Mouse (Mus musculus) cortical plate, adult 2 months (tissue): Measurements from ENCODE around the gene Cited2. TPM values are rescaled to one million over a fixed set of nuclear protein-coding genes. Genes with fewer than 3 reads are reported as not detected.

ENCODE experiments used
- H3K27ac ChIP-seq: fragments of 200-500 bp; 2 replicates; pipeline ENCODE4 v1.5.1; 2012; ENCODE audit warnings: low read length, control low read depth, inconsistent platforms; ENCODE audit not compliant: insufficient read depth
- H3K4me1 ChIP-seq: fragments of 200-500 bp; 2 replicates; pipeline ENCODE4 v1.6.1; 2011; ENCODE audit warnings: low read length; ENCODE audit not compliant: control insufficient read depth, insufficient read depth
- H3K4me3 ChIP-seq: fragments of 200-500 bp; 2 replicates; pipeline ENCODE4 v1.5.1; 2011; ENCODE audit warnings: mild to moderate bottlenecking, low read length, control low read depth; ENCODE audit not compliant: insufficient read depth
- CTCF ChIP-seq: fragments of 200-500 bp; IDR thresholded peaks from 2 replicates; pipeline ENCODE4 v1.5.1; 2011; ENCODE audit warnings: mild to moderate bottlenecking, control low read depth, low read length; ENCODE audit not compliant: insufficient read depth; ENCODE audit errors: extremely low read depth
- POLR2A ChIP-seq: fragments of 200-500 bp; IDR thresholded peaks from 2 replicates; pipeline ENCODE4 v1.6.1; 2011; ENCODE audit warnings: mild to moderate bottlenecking, low read length, control low read depth; ENCODE audit not compliant: insufficient read depth; ENCODE audit errors: extremely low read depth
- polyA plus RNA-seq: library from polyadenylated mRNA; depleted of rRNA; stranded (reverse); fragments of >200 nt; gene quantifications from 2 replicates; pipeline ENCODE4 v1.2.3, GENCODE M21; 2012

The Cited2 gene
- polyA plus RNA-seq, 1 experiment = 41.9 TPM

DNA sequence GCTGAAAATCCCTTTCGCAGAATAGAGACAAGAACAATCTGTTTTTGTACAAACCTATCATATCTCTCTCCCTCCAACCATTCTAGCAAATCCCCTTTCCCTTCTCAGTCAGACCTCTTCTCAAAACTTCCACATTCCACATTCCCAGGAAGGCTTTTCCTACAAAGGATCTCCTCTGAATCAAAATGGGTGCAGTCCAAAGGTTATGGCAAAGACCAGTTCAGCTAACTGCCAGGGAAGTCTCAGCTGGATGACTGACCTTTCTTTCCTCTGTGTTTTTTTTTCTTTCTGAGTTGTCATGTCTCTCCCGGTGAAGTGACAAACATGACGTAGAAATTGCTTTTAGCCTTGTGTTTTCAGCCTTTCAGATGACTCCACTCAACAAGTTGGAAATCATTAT is 27.2 kb upstream of the Cited2 start:
- H3K27ac ChIP-seq = no peak overlapping the region
- TF ChIP-seq CTCF = no peak
- no peak for TF ChIP-seq POLR2A
- H3K4me3 ChIP-seq = no peak overlapping the region
- no peaks in the 10 kb centered on the region for H3K4me1 ChIP-seq

DNA sequence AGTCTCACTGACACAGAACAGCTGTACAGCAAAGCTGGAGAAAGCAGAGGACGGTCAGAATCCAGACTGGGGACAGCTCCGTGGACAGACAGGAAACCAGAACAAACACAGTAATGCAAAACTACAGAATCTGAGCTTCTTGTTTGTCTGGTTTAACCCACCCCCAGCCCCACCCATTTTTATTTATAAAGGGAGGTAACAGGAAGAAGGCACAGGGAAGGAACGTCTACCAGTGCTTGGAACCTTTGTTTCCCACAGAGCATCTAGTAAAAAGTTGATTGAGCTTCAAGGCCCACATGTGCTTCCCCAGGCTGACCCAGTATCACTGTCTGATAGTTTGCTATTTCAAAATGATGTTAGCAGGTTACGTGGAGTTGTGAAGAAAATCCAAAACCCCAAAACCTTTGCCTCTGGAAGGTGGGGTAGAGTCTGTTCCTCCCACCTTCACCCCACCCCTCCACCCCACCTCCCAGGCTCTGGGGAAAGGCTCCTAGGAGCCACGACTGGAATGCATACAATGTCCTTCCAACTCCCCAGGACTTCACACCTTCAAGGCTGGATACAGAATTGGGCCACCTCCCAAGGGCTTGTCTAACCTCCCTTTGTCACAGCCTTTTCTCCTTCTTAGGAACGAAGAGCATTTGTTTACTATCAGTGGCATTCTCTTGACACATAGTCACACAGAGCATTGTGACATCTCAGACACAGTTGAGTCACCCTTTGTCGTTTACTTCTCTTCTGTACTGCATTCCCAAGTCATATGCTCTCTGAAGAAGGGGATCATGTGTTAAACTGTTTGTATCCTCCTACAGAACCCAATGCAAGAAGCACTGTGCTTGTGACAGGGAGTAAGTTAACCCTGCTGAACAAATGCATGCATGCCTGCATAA is 25.4 kb upstream of the Cited2 start:
- Histone ChIP-seq H3K27ac (no peak overlapping the region), H3K4me1 (no peaks in the 10 kb centered on the region), H3K4me3 (no peak overlapping the region)
- TF ChIP-seq POLR2A = no peak
- no peak for TF ChIP-seq CTCF

DNA sequence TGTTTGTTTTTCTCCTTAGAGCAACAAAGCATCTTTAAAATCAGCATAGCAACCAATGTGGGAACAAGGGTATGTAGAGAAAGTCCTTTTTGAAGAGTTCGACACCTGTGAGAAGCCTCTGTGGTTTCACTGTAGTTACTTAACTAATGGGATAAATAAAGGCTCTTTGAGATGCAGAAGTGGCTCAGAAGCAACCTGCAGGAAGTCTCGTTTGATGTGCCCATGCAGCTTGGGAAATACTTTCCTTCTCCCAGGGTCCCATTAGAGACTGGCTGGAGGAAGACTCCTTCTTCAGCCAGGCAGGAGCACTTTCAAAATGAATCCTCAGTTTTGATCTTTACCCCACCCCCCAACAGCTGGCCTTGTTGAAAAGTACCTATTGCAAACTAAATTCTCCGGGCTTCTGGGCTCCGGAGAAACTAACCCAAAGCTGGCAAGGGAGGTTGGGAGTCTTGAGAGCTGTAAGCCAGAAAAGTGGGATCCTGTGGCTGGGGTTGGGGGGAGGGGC is 17.5 kb upstream of the Cited2 start:
- H3K4me1 ChIP-seq = no peaks in the 10 kb centered on the region
- H3K4me3 ChIP-seq = no peak overlapping the region
- TF ChIP-seq POLR2A (no peak), CTCF (no peak)
- H3K27ac ChIP-seq = no peak overlapping the region

DNA sequence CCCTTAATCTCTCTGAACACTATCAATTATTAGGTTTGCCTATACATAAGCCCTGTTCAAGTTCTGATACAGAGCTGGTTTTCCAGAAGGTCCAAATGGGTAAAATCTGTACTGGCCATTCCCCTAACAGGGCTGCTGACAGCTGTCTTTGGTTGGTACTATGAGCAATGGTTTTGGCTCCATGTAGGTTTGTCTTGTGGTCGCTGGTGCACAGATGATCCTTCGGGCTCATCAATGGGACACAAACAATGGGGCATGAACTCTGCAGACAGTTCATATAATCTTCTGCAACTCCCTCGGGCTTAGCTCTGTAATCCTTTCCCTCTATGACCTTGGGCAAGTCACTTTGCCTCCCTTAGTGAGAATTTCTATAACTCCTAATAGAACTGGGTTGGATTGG is 12.3 kb upstream of the Cited2 start:
- Histone ChIP-seq H3K4me1 (no peaks in the 10 kb centered on the region), H3K4me3 (no peak overlapping the region), H3K27ac (no peak overlapping the region)
- TF ChIP-seq CTCF = no peak
- TF ChIP-seq POLR2A = no peak

DNA sequence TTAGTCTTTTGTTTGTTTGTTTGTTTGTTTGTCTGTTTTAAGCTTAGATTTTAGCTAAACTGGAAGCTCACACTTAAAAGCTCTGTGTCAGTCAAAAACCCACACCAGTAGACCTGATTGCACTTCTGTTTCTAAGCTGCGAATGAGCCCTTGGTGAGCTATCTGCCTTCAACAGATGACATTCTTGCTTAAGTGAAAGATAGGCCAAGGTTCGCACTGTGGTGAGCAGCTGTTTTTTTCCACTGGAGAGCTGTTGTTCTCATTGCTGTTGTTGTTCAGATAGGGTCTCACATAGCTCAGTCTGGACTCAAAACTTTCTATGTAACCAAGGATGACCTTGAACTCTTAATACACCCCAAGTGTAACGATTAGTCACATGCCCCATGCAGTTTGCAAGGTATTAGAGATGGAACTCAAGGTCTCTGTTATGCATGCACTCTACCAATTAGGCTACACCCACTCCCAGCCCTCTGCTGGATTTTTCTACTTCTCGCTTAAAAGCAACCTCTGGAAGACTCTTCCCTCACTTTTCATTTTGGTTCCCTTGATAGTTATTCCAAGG is 3.9 kb upstream of the Cited2 start:
- Histone ChIP-seq H3K4me3 (no peak overlapping the region), H3K27ac (no peak overlapping the region), H3K4me1 (no peaks in the 10 kb centered on the region)
- TF ChIP-seq CTCF (no peak), POLR2A (no peak)

DNA sequence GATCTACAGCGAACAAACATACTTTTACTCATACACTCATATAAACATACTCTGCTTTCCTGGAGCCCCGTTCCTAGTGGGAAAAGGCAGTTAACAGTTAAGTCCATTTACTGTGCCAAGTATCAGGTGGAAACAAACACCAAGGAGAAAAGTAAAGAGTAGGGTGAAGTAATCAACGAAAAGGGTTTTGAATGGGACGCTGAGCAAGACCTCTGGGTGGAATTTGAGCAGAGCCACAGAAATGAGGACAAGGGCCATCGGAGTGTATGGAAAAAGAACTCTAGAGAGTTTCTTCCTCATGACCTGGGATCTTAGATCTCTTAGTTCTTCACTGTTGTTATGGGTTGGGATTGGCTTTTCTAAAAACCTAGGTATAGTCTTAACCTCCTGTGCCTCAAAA is 3.4 kb upstream of the Cited2 start:
- Histone ChIP-seq H3K27ac (no peak overlapping the region), H3K4me1 (no peaks in the 10 kb centered on the region), H3K4me3 (no peak overlapping the region)
- TF ChIP-seq POLR2A (no peak), CTCF (no peak)

DNA sequence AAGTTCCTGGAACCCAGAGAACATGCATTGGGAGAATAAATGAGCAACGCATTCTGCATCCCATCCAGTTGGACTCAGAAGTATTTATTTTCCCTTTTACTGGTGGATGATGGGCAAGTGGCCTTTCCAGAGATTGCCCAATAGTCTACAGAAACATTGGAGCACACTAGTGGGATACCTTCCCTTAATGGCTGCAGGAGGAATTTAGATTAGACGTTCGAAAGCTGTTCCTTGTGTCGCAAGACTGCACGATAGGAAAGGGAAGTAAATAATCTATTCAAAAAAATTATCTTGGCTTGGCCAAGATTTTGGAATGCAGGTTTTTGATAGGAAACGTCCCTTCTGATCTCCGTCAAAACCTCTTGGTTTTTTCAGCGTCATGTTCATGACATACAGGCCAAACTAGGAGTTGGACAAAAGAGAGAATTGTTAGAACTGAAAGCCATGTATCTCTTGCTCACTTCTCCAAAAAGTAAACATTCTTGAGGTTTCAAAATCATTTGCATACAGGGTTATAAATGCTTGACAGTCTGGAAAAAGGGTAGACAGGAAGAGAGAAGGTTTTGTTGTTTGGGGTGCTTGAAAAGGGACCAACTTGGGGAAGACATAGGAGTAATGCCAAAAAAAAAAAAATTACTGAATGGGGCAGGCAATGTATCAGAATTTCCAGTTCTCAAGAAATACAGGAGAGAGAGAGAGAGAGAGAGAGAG is 2.0 kb upstream of the Cited2 start:
- no peak overlapping the region for H3K27ac ChIP-seq
- no peaks in the 10 kb centered on the region for H3K4me1 ChIP-seq
- TF ChIP-seq CTCF = no peak
- TF ChIP-seq POLR2A = no peak
- no peak overlapping the region; the same call in 1 of the 2 replicates for H3K4me3 ChIP-seq

DNA sequence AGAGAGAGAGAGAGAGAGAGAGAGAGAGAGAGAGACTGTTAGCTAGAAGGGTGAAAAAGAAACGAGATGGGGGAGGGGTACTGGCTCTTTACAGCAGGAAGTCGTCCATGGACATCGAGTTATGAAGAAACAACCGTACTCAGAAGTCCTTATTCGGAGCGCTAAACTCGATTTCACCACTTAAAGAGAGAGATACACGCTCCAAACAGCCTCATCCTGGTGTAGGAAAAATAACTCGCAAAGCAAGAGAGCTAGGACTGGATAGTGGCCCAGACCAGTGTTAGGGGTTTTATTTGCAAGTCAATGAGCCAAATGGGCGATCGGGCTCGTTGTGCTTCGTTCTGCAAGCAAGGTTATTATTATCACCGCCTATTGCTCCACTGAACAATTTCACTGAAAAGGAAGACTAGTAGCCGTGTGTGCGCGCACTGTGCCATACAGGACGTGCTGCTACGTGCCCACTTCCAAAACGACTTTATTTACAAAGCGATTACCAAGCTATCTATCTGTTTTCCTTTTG is 1.4 kb upstream of the Cited2 start:
- TF ChIP-seq POLR2A (no peak), CTCF (no peak)
- Histone ChIP-seq H3K4me1 (no peaks in the 10 kb centered on the region), H3K4me3 (peak overlapping the region; percentile 75)

DNA sequence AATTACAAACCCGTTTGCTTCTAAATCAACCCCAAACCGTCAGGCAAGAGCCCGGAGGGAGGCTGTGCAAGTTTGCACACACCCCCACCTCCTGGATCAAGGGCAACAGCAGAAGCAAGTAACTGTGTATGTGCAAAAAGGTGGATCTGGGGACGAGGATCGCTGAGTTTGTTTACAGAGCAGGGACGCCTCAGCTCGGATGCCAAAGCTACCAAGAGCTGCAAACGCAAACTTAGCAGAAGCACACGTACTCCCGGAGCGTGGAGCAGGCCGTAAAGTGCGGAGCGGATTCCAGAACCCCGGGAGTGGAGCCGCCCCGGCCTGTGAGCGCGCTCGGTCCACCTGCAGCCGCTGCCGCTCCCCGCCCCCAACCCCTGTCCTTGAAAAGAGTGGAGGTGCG is 860 bp upstream of the Cited2 start:
- peak; percentile 86 for TF ChIP-seq POLR2A
- no peak for TF ChIP-seq CTCF
- Histone ChIP-seq H3K27ac (peak overlapping the region; percentile 96), H3K4me1 (no peaks in the 10 kb centered on the region), H3K4me3 (peak overlapping the region; percentile 75)

More for the DNA sequence above, 1.4 kb upstream of the Cited2 start:
- H3K27ac ChIP-seq = peak overlapping the region; percentile 41
